Mouse (Mus musculus) kidney, postnatal 36 days (tissue): ENCODE results near the gene Ankle1.
"Not testable (repeated sequence)": the region's sequence is repeated elsewhere in the genome, so short reads cannot be mapped to it uniquely, and the experiment has no call there.

Experiments
- DNase-seq, 2 experiments: peaks; one replicate each; pipeline ENCODE4 v3.0.0; 2021 to 2022; ENCODE audit warnings: mixed read lengths in 2 of 2

Gene Ankle1

DNA sequence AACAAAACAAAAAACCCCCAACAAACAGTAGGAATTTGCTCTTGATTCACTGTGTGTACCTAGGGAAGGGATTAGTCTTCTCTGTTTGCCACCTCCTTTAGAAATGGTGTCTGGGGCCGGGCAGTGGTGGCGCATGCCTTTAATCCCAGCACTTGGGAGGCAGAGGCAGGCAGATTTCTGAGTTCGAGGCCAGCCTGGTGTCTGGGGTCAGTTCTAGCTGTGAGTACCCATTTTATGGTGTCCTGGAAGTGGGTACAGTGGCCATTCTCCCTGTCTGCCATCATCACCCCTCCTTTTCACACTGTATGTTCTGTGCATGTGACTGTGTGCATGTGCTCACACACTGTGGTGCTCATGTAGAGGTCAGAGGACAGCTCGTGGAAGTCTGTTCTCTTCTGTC lies 2.4 kb downstream of the Ankle1 start:
- no peak for DNase-seq

DNA sequence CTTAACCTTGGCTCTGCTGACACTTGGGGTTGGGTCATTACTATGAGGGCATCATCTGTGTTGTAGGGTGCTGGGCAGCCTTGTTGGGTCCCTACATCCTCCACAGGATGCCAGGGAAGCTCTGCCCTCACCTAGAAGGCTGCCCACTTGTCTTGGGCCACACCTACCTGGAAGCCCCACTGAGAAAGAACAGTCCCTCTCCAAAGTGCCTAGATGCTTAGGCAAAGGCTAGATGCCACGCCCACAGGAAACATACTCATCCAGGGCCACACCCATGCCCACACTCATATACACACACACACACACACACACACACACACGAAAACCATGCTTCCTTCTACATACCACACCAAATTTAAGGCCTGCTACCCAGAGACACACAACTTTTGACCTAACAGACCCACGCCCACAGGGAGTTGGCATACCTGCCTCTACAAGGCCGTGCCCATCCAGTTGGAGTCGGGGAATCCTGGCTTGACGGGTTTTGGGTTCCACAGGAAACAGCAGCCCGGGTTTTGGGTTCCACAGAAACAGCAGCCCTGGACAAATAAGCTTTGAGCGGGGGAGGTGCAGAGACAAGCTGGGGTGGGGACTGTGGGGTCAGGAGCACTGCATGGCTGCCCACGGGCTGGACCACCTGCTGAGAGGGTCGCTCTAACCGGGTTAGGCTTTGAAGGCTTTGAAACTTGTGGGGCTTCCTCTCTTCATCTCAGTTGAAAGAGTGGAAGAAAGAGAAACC lies 5.9 kb downstream of the Ankle1 start:
- no peak for DNase-seq

DNA sequence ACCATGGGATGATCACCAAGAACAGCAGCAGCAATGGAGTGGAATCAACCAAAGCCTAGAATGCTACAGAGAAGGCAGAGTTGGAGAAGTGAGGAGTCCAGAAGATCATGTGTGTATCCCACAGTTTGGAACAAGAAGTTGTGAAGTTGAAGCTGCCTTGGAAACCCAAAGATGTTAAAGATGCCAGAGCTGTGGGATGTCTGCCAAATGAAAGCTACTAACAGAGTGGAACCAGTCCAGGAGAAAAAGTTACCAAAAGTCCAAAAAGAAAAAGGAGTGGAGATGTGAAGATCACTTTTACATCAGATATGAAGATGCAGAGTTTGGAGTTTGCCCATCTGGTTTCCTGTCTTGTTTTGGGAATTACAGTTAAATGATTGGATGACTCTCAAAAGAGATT lies 16.3 kb downstream of the Ankle1 start:
- no peak for DNase-seq

DNA sequence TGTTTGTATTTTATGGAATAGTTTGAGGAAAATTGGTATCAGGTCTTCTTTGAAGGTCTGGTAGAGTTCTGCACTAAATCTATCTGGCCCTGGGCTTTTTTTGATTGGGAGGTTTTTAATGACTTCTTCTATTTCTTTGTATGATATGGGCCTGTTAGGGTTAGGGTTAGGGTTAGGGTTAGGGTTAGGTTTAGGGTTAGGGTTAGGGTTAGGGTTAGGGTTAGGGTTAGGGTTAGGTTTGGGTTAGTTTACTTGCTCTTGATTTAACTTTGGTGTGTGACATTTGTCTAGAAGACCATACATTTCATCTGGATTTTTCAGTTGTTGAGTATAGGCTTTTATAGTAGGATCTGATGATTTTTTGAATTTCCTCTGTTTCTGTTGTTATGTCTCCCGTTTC lies 27.1 kb downstream of the Ankle1 start:
- DNase-seq = not testable (repeated sequence)

DNA sequence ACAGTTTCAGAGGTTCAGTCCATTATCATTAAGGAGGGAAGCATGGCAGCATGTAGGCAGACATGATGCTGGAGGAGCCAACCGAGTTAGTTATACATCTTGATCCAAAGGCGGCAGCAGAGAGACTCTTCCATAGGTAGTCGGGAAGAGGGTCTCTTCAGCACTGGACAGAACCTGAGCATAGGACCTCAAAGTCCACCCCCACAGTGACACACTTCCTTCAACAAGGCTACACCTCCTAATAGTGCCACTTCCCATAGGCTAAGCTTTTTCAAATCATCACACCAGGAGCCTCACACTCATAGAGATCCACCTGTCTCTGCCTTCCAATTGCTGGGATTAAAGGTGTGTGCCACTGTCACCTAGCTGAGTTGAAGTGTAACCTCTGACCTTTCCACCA lies 31.2 kb downstream of the Ankle1 start:
- DNase-seq = no peak

DNA sequence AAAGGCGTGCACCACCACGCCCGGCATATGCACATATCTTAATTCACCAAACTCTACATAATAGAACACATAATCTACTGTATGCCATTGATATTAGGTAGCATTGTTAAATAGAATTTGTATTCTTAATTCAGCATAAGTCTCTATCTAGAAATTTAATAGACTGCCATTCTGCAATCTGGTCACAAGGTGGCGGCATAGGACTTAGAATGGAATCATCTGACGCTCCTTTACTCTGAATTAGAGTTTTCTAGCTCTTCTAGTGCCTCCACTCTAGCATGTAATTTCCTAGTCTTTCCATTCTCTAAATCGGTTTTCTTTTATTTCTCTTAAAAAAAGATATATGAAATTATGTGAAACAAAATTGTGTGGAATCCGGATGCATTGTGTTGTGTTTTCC lies 35.6 kb downstream of the Ankle1 start:
- peak; percentile 48 to 54 for DNase-seq

DNA sequence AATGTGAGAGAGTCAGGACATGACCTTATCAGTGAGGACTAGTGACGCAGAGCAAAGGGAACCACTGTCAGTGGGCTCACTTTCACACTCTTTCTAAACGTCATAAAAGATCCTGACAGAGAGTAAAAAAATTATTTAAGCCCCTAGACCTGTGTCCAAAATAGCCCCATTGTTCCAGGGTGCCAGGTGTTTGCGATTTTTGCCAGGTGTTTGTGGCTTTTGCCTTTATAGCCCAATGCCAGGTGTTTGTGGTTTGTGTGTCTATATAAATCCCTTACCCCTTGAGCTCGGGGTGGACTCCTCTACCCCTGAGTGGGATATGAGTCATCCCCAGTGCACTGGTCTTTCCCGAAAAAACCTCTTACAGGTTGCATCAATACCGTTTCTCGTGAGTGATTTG lies 39.3 kb downstream of the Ankle1 start:
- DNase-seq = no peak

DNA sequence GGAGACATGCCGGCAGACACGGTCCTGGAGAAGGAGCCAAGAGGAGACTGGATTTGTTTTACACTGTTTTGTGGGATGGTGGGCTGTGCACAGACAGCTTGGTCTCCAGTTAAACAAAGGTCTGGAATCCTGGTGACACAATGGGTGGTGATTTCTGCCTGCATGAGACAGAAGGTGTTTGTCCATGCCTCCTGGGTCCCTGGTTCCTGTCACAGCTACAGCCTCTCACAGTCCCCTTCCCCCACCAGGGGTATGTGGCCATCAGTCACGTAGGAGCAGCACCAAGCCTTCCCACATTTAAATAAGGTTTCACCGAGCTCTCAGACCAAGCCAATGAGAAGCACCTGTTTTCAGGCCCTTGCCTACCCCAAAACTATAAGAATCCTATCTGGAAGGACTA lies 45.5 kb downstream of the Ankle1 start:
- DNase-seq = no peak

DNA sequence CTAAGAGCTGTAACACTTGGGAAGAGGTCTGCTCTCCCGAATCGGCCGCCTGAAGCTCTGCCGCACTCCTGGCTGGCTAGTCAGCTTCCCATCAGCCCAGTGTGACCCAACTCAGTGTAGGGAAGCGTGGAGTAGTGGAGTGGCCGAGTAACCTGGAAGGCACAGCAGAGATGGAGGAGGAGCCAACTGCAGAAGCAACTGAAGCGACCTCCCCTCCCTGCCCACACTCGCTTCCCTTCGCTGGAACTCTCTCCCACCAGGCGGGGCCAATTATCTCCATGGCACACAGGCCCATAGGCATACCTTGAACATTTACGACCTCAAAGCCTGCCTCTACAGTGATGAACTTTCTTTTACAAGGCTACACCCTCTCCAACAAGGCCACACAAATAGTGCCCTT lies 46.0 kb downstream of the Ankle1 start:
- DNase-seq = no peak

DNA sequence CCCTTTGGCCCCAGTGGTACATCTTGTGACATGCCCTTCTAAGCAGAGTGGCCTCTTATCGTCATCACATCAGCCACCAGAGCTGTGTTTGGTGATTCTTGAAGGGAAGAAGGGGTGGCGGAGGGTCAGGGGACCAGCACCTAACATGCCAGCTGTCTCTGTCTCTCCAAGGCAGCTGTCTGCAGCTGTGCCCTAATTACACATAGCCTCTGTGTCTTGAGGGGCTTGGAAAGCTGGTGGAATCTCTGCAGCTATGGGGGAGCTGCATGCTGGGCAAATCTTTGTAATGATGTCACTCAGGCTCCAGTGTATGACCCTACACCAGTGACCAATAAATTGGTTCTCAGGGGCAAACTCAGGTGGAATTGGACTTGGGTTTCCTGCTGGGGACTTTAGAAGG lies 46.9 kb downstream of the Ankle1 start:
- DNase-seq = no peak

DNA sequence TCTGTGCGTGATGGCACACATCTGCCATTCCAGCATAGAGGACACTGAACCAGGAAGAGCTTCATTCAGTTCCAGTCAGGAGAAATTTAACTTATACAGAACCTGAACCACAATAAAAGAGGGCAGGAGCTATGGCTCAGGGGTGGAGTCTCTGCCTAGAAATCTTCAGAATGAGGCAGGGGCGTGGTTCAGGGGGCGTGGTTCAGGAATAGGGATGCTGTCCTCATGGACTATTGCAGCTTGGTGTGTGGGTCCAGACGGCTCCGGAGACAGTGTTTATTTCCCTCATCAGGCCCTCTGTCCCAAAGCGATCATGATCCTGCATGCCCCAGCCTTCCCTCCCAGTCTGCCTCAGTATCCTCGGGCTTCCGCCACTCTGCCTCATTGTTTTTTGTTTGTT lies 48.9 kb downstream of the Ankle1 start:
- no peak for DNase-seq

DNA sequence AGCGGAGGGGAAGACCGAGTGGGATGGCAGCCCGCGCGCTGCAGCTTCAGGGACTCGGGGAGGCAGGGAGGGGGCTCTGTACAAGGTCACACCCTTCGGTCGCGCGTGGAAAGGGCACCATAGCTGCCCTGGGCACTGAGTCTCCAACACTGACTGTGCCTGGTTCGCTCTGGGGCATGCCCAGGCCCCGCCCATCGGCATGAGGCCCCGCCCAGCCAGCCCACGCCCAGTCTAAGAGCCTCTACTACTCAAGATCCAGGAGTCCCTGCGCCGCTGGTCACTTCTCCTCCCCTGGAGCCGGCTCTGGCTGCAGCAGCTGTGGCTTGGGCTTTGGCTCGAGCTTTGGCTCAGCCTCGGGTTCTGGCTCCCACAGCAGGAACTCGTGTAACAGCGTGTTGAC lies 51.1 kb downstream of the Ankle1 start:
- DNase-seq = no peak

DNA sequence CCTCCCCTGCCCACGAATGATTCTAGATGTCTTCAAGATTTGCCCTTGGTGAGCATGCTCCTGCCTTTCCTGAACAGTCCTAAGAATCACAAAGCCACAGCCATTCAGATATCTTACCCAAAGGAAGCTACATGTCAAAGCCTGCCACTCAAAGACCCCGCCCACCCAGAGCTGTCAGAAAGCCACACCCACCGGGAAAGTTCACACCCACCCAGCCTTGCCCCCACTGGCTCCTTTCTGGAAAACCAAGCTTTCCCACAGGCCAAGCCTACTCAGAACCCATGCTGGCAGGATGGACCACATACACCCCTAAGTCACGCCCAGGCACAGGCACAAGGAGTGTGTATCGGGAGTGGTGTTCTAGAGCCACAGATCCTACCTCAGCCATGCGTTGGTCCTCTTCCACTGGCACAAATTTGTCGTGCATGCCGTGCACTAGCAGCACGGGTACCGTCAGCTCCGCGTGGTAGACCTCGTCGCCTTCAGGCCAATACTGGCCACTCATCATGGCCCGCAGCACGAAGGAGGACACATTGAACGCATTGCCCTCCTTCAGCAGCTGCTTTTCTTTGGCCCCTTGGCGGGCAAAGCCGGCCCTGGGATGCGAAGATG lies 52.0 kb downstream of the Ankle1 start:
- DNase-seq = no peak
